Mouse (Mus musculus): ENCODE measurements around the gene Ascl3.
A peak's percentile ranks its signal among the peaks of the same experiment; 100 is the strongest.

Gene Ascl3

GRCm38 (mm10) chr7:109731626-109732025 is at the start of gene Ascl3:
TSS of gene Ascl3 (minus strand) at chr7:109731726.
- no peak for DNase-seq (ENCODE audit: low spot score in 2 of 2)

GRCm38 (mm10) chr7:109781087-109781469 is 49.6 kb upstream of the Ascl3 start:
- DNase-seq (ENCODE audit: low spot score in 2 of 2): peak in 1 of 2 experiments; percentile 36

GRCm38 (mm10) chr7:109772251-109772650 is 40.7 kb upstream of the Ascl3 start:
- DNase-seq (ENCODE audit: low spot score in 2 of 2): no peak

- no peak for DNase-seq (ENCODE audit: low spot score in 2 of 2)
Observed at GRCm38 (mm10) chr7:109768699-109769383, 37.3 kb upstream of the Ascl3 start.

GRCm38 (mm10) chr7:109767575-109768350 is 36.2 kb upstream of the Ascl3 start:
- no peak for DNase-seq (ENCODE audit: low spot score in 2 of 2)

DNA sequence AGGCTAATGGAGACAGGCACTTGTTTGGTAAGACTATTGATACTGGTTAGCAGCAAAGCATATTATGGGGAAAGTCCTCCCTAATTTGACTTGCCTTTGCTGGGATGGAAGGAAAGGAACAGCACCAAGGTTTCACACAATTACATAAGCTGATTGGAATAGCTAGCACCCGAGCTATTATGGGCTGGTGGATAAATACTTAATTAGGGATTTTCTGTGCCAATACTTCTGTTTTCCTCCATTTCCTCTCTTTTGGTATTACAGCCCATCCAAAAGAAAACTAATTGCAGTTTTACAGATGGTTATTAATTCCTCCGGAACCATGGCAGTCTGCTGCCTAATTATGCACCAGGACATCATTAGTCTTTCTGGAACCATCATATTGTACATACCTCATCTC is 32.5 kb upstream of the Ascl3 start:
- no peak for DNase-seq (ENCODE audit: low spot score in 2 of 2)

DNA sequence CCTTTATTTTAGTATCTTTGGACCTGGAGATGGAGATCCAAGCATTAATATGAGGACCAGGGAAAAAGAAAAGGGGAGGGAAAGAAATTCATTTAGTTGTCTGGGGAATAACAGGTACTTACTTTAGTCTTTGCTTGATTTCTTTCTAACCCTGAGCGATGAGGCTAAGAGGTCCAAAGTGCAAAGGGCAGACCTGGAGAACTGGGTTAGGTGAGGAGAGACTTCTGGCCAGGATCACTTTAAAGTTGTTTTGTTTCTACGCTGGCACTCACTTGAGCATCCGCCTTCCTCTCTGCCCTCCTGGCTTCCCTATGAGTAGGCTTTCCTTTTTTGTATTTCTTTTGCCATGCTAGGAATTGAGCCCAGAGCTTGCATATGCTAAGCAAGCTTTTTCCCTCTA is 24.8 kb upstream of the Ascl3 start:
- DNase-seq (ENCODE audit: low spot score in 2 of 2): no peak

DNA sequence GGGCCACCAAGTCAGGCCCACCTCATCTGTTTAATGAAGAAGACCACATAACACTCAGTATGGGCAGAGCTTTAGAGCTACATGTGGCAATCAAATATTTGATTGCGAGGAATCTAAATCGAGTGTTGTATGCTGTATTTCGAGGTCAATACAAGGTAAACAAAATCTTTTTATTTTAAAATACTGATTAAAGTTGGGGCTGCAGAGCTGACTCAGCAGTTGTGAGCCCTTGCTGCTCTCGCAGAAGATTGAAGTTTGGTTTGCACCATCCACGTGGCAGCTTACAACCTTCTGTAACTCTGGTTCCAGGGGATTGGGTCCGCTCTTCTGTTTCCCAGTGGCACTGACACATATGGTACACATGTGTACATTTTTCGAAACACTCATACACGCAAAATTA is 22.5 kb upstream of the Ascl3 start:
- no peak for DNase-seq (ENCODE audit: low spot score in 2 of 2)

DNA sequence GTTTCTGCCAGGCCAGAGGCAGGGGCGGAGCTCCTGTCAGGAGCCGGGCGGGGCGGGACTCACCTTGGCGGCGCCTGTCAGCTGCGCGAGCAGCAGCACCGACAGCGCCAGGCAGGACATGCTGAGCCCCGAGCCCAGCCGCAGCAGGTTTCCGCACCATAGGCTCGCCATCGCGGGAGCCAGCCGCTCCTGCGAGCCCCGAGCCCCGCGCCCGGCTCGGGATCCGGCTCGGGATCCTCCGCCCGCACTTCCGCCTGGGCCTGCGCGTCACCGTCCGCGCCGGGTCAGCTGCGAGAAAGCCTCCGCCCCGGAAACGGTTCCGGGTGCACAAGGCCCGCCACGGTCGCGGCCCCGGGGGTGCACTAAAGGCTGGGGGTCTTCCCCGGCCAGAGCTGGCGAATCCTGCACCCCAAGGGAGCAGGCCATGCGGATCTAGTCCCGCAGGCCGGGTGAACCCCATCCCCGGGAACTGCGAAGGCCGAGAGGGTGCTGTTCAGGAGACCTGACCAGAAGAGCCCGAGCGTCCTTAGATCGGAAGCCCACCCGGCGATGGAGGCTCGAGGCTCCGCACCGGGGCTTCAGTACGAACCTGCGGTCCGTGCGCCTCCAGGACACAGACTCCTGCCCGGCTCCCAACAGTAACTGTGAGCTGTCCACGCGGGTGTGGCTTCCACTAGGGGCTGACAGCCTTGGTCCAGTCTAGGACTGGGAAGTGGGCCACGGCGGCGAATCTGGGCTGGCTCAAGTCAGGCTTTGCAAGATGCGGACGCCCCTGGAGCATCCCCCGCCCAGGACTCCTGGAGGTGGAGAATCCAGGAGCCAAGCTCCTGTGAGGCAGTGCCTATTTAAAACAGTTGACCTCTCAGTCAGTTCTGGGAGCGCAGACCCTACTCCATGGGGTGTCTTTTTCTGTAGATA is 20.7 kb upstream of the Ascl3 start, which contains the start of gene Tmem9b:
Gene Tmem9b, minus strand, starts transcription at position 868 of the 918 bp plus-strand sequence.
- DNase-seq (ENCODE audit: low spot score in 2 of 2): peak; percentile 76 to 91

GRCm38 (mm10) chr7:109751427-109752007 is 20.0 kb upstream of the Ascl3 start:
- DNase-seq (ENCODE audit: low spot score in 2 of 2): no peak

DNA sequence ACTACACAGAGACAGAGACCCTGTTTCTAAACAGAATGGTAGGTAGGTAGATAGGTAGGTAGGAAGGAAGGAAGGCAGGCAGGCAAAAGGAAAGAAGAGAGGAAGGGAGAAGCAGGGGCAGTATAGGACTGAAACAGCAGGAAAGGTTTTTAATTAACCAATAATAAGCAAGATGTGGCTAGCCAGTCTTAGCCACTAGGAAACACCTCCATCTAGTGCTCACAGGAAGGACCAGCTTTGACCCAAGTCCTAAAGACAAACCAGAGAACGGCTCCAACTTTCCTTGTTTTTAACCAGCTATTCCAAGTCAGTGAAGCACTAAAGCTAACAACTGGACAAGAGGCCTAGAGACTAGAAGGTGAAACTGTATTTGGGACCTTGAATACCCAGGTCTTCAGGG is 16.2 kb upstream of the Ascl3 start:
- DNase-seq (ENCODE audit: low spot score in 2 of 2): no peak

DNA sequence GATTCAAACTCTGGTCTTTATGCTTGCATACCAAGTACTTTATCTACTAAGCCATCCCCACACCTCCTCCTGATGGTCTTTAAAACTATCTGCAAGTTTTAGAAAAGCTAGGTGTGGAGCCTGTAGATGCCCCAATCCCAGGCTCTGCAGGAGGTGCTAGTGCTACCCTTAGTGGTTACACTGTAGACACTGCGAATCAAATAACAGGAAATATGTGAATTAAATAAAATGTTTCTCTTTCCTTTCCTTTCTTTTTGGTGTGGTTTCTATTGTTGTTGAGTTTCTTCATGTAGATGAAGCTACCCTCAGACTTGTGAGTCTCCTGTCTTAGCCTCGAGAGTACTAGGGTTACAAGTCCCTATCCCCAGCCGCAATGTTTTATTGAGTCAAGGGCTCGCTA is 10.2 kb upstream of the Ascl3 start:
- DNase-seq (ENCODE audit: low spot score in 2 of 2): no peak

DNA sequence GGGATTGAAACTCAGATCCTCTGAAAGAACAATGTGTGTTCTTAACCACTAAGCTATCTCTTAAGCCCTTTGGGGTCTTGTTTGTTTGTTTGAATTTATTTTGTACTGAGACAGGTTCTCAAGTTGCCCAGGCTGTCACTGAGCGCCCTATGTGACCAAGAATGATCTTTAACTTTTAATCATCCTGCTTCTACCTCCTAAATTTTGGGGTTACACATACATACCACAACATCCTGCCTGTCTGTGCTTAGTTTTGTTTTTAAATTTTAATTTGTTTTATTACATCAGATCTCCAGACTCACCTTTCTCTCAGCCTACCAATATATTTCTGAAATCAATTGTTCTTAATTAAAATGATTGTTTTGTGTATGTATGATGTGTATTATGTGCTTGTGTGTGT is 9.5 kb upstream of the Ascl3 start:
- DNase-seq (ENCODE audit: low spot score in 2 of 2): no peak

DNA sequence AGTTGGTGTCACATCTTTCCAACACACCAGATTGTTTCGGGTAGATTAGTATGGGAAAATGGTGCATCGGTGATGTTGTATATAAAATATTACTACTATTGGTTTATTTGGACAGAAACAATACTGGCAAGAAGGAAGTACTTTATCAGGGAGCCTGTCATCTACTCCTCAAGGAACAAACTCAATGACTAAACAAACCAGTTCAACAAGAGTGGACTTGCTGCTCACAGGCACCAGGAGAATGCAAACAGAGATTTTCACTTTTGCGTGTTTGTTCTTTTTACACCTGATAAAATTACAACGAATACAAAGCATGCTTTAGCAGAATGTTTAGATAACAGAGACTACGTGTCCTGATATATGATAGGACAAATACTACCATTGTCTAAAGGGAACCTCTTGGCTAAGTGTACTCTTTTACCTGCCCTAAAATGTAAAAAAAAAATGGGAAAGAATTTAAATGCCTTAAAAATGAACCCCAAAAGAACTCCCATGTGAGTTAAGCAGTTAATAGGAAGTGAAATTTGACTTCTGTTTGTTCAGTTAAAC is 8.4 kb upstream of the Ascl3 start:
- no peak for DNase-seq (ENCODE audit: low spot score in 2 of 2)

GRCm38 (mm10) chr7:109734806-109735205 is 3.3 kb upstream of the Ascl3 start:
- DNase-seq (ENCODE audit: low spot score in 2 of 2): no peak

GRCm38 (mm10) chr7:109723697-109724096 is 7.8 kb downstream of the Ascl3 start, which contains the start of gene BC051019:
TSS of gene BC051019 (minus strand) at chr7:109723850.
- no peak for DNase-seq (ENCODE audit: low spot score in 2 of 2)

- DNase-seq (ENCODE audit: low spot score in 2 of 2): no peak
Observed at GRCm38 (mm10) chr7:109723114-109723513, 8.4 kb downstream of the Ascl3 start.

DNA sequence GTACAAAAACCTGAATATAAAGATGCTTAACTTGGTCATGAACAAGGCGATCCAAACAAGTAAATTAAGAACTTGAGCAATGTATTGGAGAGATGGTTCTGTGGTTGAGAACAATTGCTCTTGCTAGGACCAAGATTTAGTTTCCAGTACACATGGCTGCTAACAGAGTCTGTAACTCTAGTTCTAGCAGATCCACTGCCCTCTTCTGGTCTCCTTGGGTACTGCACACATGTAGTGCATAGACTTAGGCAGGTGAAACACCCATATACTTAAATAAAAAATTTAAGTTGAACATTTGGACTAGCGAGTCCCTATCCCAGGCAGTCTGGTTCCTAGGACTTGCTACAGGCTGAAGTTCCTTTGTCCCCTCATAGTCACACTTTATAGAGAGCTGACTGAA is 8.9 kb downstream of the Ascl3 start:
- no peak for DNase-seq (ENCODE audit: low spot score in 2 of 2)

DNA sequence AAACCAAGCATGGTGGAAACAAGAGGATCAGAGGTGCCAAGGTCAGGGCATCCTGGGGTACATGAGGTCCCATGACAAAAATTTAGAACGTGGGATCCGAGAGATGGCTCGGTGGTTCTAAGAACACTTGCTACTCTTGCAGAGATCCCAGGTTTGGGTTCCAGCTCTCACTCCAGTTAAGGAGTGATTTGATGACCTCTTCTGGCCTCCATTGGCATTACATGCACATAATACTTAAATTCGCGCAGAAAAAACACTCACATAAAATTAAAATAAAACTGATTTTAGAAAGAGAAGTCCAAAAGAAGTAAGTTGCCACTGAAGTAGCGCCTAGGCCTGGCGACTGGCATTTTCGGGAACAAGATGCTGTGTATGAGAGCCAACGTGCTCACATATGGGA is 12.2 kb downstream of the Ascl3 start:
- no peak for DNase-seq (ENCODE audit: low spot score in 2 of 2)

DNA sequence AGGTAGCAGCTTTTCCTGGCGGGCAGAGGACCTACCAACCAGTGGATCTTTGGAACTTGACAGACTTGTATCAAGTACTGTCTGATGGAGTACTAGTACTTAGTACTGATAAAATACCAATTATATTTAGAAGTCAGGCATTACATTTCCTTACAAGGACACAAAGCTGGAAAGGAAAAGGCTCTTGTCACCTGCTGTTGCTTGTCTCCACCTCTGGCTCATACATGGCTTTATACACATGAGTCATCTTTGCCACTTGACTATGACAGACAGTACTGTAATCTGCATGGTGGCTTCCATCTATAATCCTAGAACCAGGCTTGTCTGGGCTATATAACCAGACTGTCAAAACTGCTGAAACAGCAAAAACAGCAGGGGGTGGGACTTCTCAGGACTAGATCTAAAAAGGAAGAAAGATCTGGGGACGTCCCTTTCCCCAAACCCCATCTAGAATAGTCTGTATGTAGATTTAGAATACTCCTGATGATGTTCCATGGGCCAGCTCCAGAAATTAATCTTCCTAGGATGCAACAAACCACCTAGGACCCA is 18.0 kb downstream of the Ascl3 start:
- no peak for DNase-seq (ENCODE audit: low spot score in 2 of 2)

- DNase-seq (ENCODE audit: low spot score in 2 of 2): no peak
Observed at GRCm38 (mm10) chr7:109712198-109712597, 19.3 kb downstream of the Ascl3 start.
